Mouse (Mus musculus): ENCODE data around the gene Cyp1a1. TPM values are rescaled to one million over a fixed set of nuclear protein-coding genes. Genes with fewer than 3 reads are reported as not detected.

Cyp1a1 gene
- polyA plus RNA-seq (2012; ENCODE audit: insufficient read depth, insufficient read length, low replicate concordance, missing spikeins) = not detected in 2 replicates

- Histone ChIP-seq H3K4me3 (ENCODE audit: insufficient read depth, low read depth, low read length) (no peak within 1 kb of the TSS), H3K4me1 (ENCODE audit: control insufficient read depth, insufficient read depth, low read length) (no peaks in the 10 kb centered on the region), H3K27ac (ENCODE audit: insufficient read depth, low read depth, low read length) (no peak within 1 kb of the TSS)
- WGBS = 86% methylated on average over 2 of the region's 2 CpGs
- TF ChIP-seq CTCF (IDR thresholded peaks at IDR 0.05; ENCODE audit: insufficient read depth, low read depth, low read length) (no peak), POLR2A (IDR thresholded peaks at IDR 0.05; ENCODE audit: insufficient read depth, low read depth, low read length) (no peak)
Measured at GRCm38 (mm10) chr9:57687751-57688150, at the start of gene Cyp1a1. Gene Cyp1a1 (plus strand): TSS chr9:57687928.

DNA sequence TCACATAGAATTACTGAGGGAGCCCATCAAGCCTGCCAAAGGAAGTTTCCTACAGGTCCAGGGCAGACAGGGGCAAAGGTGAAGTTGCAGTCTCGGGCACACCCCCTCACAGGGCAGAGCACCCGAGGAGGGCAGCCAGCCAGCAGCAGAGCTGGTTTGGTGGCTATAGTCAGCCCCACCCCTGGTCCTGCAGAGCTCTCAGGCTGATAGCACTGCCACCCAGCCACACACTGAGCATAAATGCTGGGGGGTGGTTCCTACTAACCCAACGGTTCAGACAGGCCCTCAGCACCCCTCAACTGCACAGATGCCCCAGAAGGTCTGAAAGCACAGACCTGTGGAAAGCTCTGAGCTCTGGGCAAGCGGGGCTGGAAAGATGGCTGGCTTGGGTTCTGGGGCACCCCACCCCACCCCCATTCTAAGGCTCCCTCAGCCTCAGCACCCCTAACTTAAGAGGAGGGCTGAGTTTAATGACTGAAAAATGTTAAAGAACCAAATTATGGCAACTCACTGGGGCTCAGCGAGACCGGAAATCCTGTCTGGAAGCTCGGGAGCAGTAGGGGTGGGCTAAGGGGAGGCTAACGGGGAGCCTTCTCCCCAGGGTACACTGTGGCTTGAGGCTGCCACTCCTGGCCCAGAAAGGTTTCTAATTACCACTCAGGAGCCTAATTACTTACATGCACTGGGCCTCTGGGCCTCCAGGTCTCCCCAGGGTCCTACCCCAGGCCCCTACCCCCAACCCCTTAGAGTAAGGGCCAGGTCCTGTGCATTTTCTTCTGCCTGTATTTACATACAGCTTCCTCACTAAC is 48.9 kb upstream of the Cyp1a1 start:
- 22% methylated on average over 8 of the region's 8 CpGs for WGBS
- TF ChIP-seq CTCF (IDR thresholded peaks at IDR 0.05; ENCODE audit: insufficient read depth, low read depth, low read length) = no peak
- TF ChIP-seq POLR2A (IDR thresholded peaks at IDR 0.05; ENCODE audit: insufficient read depth, low read depth, low read length) = no peak
- Histone ChIP-seq H3K4me3 (ENCODE audit: insufficient read depth, low read depth, low read length) (peak overlapping the region; percentile 1; the same call in 1 of the 2 replicates), H3K27ac (ENCODE audit: insufficient read depth, low read depth, low read length) (peak overlapping the region; percentile 90), H3K4me1 (ENCODE audit: control insufficient read depth, insufficient read depth, low read length) (peaks cover 73% of the 10 kb centered on the region)

DNA sequence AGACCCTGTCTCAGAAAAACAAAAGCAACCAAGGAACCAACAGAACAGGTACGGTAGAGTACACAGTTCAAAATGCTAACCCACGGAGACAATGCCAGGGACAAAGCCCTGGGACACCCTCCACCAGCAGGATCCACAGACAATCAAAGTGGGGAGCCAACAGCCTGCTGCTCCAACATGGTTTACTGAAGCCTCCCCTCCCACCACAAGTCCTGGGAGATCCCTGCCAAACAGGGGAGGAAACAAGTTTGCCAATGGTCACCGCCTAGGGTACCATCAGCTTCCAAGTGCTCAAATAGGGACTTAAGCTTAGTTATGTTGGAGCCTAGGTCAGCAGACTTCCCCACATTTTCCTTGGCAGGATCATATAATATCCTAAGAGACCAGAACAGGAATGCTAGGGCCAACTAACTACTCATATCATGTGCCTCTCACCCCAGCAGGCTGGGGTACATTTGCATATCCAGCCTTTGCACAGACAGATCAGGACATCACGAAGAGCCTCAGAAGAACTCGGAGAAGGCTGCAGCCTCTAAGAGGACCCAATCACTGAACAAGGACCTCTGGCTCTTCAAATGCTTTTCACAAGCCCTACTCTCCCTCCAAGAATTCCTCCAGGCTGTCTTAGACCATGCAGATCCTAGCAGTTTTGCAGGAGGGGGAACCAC is 47.9 kb upstream of the Cyp1a1 start:
- TF ChIP-seq CTCF (IDR thresholded peaks at IDR 0.05; ENCODE audit: insufficient read depth, low read depth, low read length) = no peak
- no peak for TF ChIP-seq POLR2A (IDR thresholded peaks at IDR 0.05; ENCODE audit: insufficient read depth, low read depth, low read length)
- H3K4me1 ChIP-seq (ENCODE audit: control insufficient read depth, insufficient read depth, low read length) = peaks cover 66% of the 10 kb centered on the region
- peak overlapping the region; percentile 87 for H3K27ac ChIP-seq (ENCODE audit: insufficient read depth, low read depth, low read length)
- peak overlapping the region; percentile 26 for H3K4me3 ChIP-seq (ENCODE audit: insufficient read depth, low read depth, low read length)
- WGBS = 29% methylated on average over 5 of the region's 5 CpGs

- 17% methylated on average over 15 of the region's 15 CpGs for WGBS
- TF ChIP-seq CTCF (IDR thresholded peaks at IDR 0.05; ENCODE audit: insufficient read depth, low read depth, low read length) = no peak
- TF ChIP-seq POLR2A (IDR thresholded peaks at IDR 0.05; ENCODE audit: insufficient read depth, low read depth, low read length) = 0 out of 2 replicates have a peak, but pooled peaks have one; percentile 5
- peak overlapping the region; percentile 87 for H3K27ac ChIP-seq (ENCODE audit: insufficient read depth, low read depth, low read length)
- peaks cover 62% of the 10 kb centered on the region for H3K4me1 ChIP-seq (ENCODE audit: control insufficient read depth, insufficient read depth, low read length)
- H3K4me3 ChIP-seq (ENCODE audit: insufficient read depth, low read depth, low read length) = peak overlapping the region; percentile 26
Measured at GRCm38 (mm10) chr9:57640384-57640783, 47.3 kb upstream of the Cyp1a1 start.

DNA sequence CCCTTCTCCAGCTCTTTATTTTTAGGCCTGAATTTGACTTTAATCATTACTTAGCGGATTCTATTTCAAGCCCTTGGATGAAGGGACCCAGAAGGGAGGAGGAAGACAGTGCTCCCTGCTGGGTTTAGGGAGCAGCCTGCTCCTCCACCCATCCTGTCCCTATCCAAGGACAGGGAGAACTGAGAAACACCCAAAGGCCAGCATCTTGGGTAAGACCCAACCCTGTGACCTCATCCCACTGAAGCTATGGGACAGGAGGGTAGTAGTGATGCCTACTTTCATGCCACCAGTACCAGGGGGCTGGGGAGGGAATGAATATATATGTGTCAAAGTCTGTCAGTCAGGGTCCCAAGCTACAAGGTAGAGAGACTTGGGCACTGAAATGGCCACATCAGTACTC is 46.7 kb upstream of the Cyp1a1 start:
- Histone ChIP-seq H3K4me1 (ENCODE audit: control insufficient read depth, insufficient read depth, low read length) (peaks cover 62% of the 10 kb centered on the region), H3K27ac (ENCODE audit: insufficient read depth, low read depth, low read length) (peak overlapping the region; percentile 87), H3K4me3 (ENCODE audit: insufficient read depth, low read depth, low read length) (no peak overlapping the region)
- TF ChIP-seq CTCF (IDR thresholded peaks at IDR 0.05; ENCODE audit: insufficient read depth, low read depth, low read length) (no peak), POLR2A (IDR thresholded peaks at IDR 0.05; ENCODE audit: insufficient read depth, low read depth, low read length) (no peak)
- 8% methylated on average over 1 of the region's 1 CpGs for WGBS

DNA sequence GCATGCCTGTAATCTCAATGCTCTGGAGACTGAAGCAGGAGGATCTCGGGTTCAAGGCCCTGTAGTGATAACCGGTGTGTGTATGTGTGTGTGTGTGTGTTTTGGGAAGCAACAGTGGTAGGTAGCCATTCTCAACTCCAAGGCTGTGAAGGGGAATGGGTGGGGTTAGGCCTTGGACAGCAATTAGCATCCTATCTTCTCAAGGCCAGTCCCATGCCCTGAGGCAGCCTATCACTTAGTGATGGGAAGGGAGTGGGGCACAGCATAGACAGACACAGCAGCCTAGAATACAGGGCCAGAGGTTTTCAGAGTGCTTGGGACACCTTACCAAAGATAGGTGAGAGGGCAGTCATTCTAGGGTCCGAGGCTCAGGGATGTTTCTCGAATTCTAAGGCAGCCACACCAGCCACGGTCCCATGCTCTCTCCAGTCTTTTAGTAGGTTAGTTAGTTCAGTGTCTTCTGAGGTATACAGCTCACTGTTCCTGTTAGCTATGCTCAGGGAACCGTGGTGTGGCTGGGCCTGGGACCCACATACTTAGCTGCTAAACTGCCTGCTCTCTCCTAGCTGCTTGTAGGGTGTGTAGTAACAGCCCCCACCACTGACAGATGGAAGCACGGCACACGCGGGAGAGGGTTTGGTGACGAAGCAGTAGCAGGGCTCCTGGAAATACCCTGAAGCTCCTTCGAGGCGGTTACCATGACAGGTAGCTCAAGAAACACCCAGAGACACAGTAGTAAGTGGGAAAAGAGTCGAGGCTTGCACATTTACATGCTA is 45.8 kb upstream of the Cyp1a1 start:
- TF ChIP-seq POLR2A (IDR thresholded peaks at IDR 0.05; ENCODE audit: insufficient read depth, low read depth, low read length) (no peak), CTCF (IDR thresholded peaks at IDR 0.05; ENCODE audit: insufficient read depth, low read depth, low read length) (no peak)

DNA sequence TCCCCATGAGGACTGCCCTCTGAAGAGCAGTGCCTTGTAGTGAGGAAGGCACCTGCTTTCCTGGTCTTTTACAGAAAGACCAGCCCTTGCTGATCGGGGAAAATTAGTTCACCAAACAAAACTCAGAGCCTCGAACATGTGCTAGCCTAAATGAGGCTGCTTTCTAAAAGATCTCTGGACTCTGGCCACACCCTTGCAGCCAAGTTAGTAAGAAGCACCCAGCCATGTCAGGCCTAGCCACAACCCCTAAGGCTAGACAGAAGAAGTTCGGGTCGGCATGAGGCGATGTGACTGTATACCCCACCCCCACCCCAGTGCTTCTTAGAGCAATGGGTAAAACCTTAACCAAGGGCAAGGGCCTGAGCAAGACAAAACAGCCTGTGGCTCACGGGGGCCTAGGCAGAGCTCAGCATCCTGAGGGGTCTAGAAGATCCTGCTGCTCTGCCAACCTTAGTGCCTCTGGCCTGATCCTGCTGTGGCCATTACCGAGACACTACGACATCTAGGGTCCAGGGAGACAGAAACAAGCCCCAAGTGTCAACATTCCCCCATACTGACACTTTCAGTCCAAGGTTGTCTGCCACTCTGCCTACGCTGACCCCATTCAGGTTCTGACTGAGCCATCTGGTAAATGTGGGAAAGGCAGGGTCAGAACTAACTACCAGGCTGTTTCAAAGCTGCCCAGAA is 44.4 kb upstream of the Cyp1a1 start:
- TF ChIP-seq CTCF (IDR thresholded peaks at IDR 0.05; ENCODE audit: insufficient read depth, low read depth, low read length) (no peak), POLR2A (IDR thresholded peaks at IDR 0.05; ENCODE audit: insufficient read depth, low read depth, low read length) (no peak)
- peak overlapping the region; percentile 90 for H3K4me3 ChIP-seq (ENCODE audit: insufficient read depth, low read depth, low read length)
- peak overlapping the region; percentile 68 for H3K27ac ChIP-seq (ENCODE audit: insufficient read depth, low read depth, low read length)
- H3K4me1 ChIP-seq (ENCODE audit: control insufficient read depth, insufficient read depth, low read length) = peaks cover 56% of the 10 kb centered on the region
- 18% methylated on average over 9 of the region's 9 CpGs for WGBS

More for the DNA sequence above, 45.8 kb upstream of the Cyp1a1 start:
- WGBS = 48% methylated on average over 13 of the region's 13 CpGs
- H3K4me3 ChIP-seq (ENCODE audit: insufficient read depth, low read depth, low read length) = peak overlapping the region; percentile 10
- H3K27ac ChIP-seq (ENCODE audit: insufficient read depth, low read depth, low read length) = peak overlapping the region; percentile 87
- peaks cover 64% of the 10 kb centered on the region for H3K4me1 ChIP-seq (ENCODE audit: control insufficient read depth, insufficient read depth, low read length)

GRCm38 (mm10) chr9:57643856-57644180 is 43.9 kb upstream of the Cyp1a1 start:
- Histone ChIP-seq H3K4me3 (ENCODE audit: insufficient read depth, low read depth, low read length) (peak overlapping the region; percentile 90), H3K27ac (ENCODE audit: insufficient read depth, low read depth, low read length) (peak overlapping the region; percentile 68), H3K4me1 (ENCODE audit: control insufficient read depth, insufficient read depth, low read length) (peaks cover 51% of the 10 kb centered on the region)
- WGBS = 17% methylated on average over 7 of the region's 7 CpGs
- TF ChIP-seq CTCF (IDR thresholded peaks at IDR 0.05; ENCODE audit: insufficient read depth, low read depth, low read length) = no peak
- no peak for TF ChIP-seq POLR2A (IDR thresholded peaks at IDR 0.05; ENCODE audit: insufficient read depth, low read depth, low read length)

All from olfactory bulb, adult 2 months (tissue).